Mouse (Mus musculus) embryo, embryonic 10 days (tissue): ENCODE data around the gene Camk1d.
"Not testable (repeated sequence)": the region's sequence is repeated elsewhere in the genome, so short reads cannot be mapped to it uniquely, and the experiment has no call there.

Experiments used
- DNase-seq: peaks from one replicate; pipeline ENCODE4 v3.0.0-alpha.2; 2015; ENCODE audit warnings: low spot score

Camk1d gene

DNA sequence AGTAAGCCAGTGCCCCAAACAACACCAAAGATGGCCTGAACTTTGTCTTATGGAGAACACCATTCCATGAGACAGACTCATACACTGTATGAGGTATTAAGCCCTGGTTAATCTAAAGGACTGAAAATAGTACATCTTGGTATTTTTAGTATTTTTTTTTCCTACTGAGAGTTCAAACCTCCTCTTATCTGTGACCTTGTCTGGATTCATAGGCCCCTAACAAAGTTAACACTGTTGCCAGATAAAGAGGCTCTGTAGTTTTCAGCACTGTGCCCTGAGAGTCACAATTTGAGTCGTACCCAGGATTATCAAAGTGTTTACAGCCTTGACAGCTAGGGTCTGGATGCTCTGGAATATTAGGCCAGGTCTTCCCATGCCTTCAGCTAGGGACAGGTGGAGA, 102.7 kb downstream of the Camk1d start:
- no peak for DNase-seq

GRCm38 (mm10) chr2:5610521-5610920, 103.8 kb downstream of the Camk1d start:
- DNase-seq, result no peak

DNA sequence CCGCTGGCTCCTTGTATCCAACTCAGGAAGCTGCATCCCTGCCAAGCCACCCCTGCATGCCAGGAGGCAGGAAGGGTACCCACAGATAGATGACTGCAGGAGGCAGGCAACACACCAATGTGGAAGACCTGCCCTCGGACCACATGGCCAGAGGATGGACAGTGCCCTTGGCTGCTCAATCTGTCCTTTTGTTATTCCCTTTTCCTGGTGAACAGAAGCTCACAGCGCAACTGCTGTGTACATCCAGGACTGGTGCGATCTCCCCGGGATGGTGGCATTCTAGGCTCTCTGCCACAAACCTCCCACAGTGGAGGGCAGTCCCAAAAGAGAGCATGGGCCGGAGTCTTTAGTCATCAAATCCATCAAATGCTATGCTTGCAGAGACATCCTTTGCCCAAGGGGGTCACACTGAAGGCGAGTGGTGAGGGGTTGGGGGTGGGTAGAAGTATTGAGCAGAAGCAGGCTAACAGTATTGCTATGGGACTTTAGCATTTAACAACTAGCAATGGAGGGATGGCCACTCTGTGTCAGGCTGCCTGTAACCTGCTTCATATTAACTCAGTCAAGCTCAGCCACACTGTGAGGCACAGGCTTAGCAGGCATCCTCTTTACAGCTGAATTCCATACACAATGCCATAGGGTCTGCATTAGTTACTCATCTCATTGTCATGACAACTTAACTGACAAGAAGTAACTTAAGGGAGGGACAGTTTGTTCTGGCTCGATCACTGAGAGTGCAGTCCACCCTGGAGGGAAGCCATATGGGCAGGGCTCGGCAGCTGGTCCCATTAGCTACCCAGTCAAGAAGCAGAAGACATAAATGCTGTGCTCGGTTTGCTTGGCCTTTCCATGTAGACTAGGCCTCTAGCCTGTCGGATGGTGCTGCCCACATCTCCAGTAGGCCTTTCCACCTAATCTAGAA, 106.1 kb downstream of the Camk1d start:
- DNase-seq, result no peak

- DNase-seq, result no peak
Measured at GRCm38 (mm10) chr2:5605849-5606248, 108.5 kb downstream of the Camk1d start.

GRCm38 (mm10) chr2:5602044-5602443, 112.3 kb downstream of the Camk1d start:
- DNase-seq, result no peak

- DNase-seq, result not testable (repeated sequence)
Measured at GRCm38 (mm10) chr2:5601243-5601642, 113.1 kb downstream of the Camk1d start.

DNA sequence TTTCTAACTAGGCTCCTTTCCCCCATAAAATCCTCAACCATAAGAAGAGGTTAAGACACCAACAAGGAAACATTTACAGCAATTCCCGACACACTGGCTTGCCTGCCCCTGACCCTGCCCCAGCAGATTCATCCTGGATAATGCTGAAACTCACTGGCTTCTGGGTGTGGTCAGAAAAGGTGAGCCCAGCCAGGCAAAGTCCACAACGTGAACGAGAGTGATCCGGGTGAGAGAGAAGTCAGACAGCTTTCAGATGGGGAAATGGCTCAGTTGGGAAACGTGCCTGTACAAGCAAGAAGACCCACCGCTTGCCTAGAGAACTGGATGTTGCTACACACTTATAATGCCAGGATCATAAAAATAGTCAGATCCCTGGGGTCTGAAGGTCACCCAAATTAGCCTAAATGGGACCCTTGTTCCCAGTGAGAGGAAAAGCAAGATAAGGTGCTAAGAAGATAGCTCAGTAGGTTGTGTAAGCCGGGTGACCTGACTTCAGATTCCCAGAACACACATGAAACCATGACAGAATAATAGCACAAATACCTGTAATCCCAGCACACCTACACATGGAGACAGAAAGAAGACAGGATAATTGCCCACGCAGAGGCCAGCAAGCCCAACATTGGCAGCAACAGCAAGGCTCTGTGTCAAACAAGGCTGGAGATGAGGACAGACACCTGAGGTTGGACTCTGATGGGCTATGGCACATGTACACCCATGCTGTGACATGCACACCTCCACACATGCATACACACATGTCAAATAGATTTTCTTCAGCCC, 113.9 kb downstream of the Camk1d start:
- no peak for DNase-seq

DNA sequence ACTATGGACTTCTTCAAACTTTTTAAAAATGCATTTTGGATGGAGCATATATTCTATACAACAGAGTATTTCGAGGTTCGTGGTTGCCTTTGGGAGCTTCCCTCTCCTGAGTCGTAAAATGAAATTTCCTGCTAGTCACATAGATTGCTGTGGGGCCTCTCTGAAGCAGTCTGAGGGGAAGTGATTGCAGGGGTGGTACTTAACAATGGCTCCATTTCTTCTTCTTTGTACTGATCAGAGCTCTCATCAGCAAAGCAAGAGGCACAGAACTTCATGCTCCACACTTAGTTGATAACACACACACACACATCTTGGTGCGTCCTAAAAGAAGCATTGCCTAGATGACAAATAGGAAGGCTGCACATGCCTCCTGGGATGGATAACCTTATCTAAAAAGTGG, 114.6 kb downstream of the Camk1d start:
- no peak for DNase-seq

DNA sequence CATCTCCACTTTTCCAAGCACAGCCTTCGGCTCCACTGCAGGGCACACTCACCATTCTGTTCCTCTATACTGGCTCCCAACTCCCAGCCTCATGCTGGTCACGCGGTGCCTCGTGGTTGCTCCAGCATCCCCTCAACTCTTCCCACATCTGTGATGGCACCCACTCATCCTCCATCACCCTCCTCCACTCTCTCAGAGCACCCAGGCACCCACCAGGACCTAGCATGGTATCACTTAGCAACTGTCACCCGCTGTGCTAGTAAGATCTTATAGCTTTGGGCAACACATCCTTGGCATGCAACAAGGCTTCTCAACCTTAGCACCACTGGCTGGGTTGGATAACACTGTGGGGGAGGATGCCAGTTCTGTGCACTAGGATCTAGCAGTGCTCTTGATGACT, 115.8 kb downstream of the Camk1d start:
- no peak for DNase-seq

- no peak for DNase-seq
Measured at GRCm38 (mm10) chr2:5596882-5597281, 117.4 kb downstream of the Camk1d start.

- DNase-seq, result no peak
Measured at GRCm38 (mm10) chr2:5595356-5596191, 118.7 kb downstream of the Camk1d start.

DNA sequence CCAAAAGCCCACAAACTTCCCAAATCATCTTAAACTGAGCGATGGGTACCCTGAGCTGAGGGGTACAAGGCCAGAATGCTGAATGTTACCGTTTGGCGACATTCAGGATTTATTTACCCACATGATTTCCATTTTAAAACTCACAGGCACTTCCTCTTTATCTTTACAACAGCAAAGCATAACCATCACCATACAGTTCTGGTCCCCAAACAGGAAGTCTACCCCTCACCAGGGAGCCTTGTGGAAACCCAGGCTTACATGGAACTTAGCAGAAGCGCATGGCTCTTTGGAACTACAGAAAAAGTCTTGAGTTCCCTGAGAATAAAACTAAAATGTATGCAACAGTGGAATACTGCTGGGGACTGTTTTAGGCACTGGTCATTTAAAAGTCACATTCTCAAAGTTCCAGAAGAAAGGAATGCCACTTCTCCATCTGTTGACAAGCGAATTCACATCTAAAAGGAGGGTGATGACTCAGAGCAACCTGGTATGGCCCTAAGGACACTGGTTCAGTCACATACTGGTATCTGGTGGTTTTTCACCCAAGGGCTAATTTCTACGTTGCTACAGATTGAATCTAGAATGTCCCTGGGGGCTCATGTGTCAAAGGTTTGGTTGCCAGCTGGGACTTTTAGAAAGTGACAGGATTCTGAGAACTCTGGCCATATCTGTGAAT, 121.7 kb downstream of the Camk1d start:
- DNase-seq, result no peak

DNA sequence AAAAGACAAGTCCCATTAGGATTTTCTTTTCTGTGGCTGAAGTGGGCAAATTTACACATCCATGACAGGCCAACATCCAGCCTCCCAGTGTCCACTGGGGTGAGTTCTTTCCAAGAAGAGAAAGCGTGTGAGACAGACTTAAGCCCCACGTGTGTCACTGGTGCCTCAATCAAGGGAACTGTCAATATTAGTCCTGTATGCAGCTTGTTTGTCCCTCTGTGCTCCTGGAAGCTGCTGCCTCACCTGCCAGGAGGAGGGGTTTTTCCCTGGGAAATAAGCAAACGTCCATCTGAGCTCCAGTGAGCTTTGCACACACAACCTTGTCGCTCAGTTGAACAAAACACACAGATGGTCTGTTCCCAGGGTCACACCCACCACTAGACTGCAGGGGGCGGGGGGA, 124.2 kb downstream of the Camk1d start:
- DNase-seq, result no peak

DNA sequence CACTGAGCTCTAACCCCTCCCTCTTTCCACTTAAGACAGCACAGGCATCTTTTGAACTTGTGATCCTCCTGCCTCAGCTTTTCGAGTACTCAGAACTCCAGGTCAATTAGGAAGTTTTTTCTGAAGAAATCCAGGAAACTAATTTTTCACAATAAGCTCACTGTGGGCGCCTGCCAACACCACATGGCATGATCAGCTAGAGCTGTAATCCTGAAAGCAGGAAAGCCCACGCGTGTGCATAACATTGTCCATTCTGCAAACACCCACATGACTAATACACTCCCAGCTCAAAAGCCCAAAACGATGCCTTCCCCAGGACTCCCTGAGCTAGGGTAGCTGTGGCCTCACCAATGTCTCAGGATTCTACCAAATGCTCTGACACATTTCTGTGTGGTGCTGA, 125.2 kb downstream of the Camk1d start:
- no peak for DNase-seq

- DNase-seq, result no peak
Measured at GRCm38 (mm10) chr2:5588329-5588982, 125.9 kb downstream of the Camk1d start.

GRCm38 (mm10) chr2:5584318-5585027, 129.8 kb downstream of the Camk1d start:
- DNase-seq, result no peak

GRCm38 (mm10) chr2:5579391-5579790, 134.9 kb downstream of the Camk1d start:
- no peak for DNase-seq

- peak; percentile 17 for DNase-seq
Measured at GRCm38 (mm10) chr2:5577399-5578129, 136.8 kb downstream of the Camk1d start.

GRCm38 (mm10) chr2:5572314-5573006, 141.9 kb downstream of the Camk1d start:
- DNase-seq, result no peak
